Mouse (Mus musculus): Measurements from ENCODE around the gene E2f3. TPM values are rescaled to one million over a fixed set of nuclear protein-coding genes. Genes with fewer than 3 reads are reported as not detected.

The E2f3 gene
- 6.3 and 6.5 TPM in 2 replicates for polyA plus RNA-seq (2014; fragmentation: Nextera tagmentation; extraction: Ambion mirVana)

DNA sequence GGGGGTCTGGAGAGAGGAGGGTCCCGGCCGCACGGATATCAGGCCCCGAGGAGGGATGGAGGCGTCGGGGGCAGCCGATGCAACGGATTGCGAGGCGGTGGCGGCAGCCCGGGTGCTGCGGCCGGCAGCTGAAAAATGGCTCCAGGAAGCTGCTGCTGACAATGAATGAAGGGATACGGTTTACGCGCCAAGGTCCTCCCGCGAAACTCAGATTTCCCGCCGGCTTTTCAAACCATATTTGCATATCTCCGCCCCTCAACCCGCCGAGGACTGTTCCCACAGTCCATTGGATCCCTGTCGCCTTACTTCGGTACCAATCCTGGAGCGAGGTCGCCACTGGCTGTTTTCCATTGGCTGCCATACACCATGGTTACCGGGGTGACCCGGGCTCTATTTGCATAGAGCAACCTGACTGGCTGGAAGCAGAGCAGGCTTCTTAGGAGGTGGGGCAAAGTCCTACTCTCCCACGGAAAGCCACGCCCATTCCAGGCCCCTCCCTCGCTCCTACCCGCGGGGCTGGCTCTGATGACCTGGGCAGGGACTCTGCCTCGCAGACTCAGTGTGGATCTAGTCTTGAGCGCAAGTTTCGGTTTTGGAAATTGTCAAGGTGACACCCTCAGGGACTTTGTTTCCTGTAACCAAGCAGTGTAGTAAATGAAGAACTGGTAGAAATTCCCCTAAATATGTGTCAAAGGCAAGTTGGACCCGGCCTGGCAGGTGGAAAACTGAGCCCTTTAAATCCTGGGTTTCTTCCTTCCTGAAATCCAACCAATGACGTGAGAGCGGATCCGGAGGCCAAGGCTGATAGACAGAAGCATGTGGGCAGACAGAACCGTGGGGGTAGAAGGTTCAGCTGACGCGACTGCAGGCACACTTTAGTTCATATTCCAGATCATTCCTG lies at the start of gene E2f3:
E2f3 (minus strand) TSS at position 209 of the 901 bp plus-strand sequence.
- ATAC-seq, result peak; percentile 98
- Histone ChIP-seq H3K27ac (ENCODE audit: low read depth, low read length) (peak within 1 kb of the TSS; percentile 92), H3K4me1 (ENCODE audit: control insufficient read depth, insufficient read depth, low read length) (no peaks in the 10 kb centered on the region), H3K9me3 (replicated peaks; ENCODE audit: control insufficient read depth, low read length) (no peaks in the 10 kb centered on the region), H3K36me3 (ENCODE audit: control insufficient read depth, insufficient read depth, low read length) (no peaks in the 10 kb centered on the region), H3K27me3 (replicated peaks; ENCODE audit: control insufficient read depth, insufficient read depth, low read length) (no peaks in the 10 kb centered on the region), H3K9ac (ENCODE audit: low read length) (peak within 1 kb of the TSS; percentile 97), H3K4me2 (ENCODE audit: low read length) (peak within 1 kb of the TSS; percentile 97), H3K4me3 (ENCODE audit: low read depth, low read length) (peak within 1 kb of the TSS; percentile 95)
- under 1% methylated on average over 45 of the region's 45 CpGs for WGBS
- DNase-seq (ENCODE audit: low spot score), result peak; percentile 100

GRCm38 (mm10) chr13:30034540-30034939 lies 48.7 kb upstream of the E2f3 start:
- Histone ChIP-seq H3K4me2 (ENCODE audit: low read length) (no peak overlapping the region), H3K4me1 (ENCODE audit: control insufficient read depth, insufficient read depth, low read length) (no peaks in the 10 kb centered on the region), H3K27me3 (replicated peaks; ENCODE audit: control insufficient read depth, insufficient read depth, low read length) (no peaks in the 10 kb centered on the region), H3K27ac (ENCODE audit: low read depth, low read length) (no peak overlapping the region), H3K9me3 (replicated peaks; ENCODE audit: control insufficient read depth, low read length) (no peaks in the 10 kb centered on the region), H3K4me3 (ENCODE audit: low read depth, low read length) (no peak overlapping the region), H3K36me3 (ENCODE audit: control insufficient read depth, insufficient read depth, low read length) (no peaks in the 10 kb centered on the region), H3K9ac (ENCODE audit: low read length) (no peak overlapping the region)
- DNase-seq (ENCODE audit: low spot score) (no peak), ATAC-seq (no peak)
- 94% methylated on average over 5 of the region's 5 CpGs for WGBS

- no peak for ATAC-seq
- no peak for DNase-seq (ENCODE audit: low spot score)
- 86% methylated on average over 13 of the region's 13 CpGs for whole genome bisulfite sequencing
Measured at GRCm38 (mm10) chr13:30031684-30032335, 45.9 kb upstream of the E2f3 start.

GRCm38 (mm10) chr13:30027841-30028240 lies 42.0 kb upstream of the E2f3 start:
- no peak for DNase-seq (ENCODE audit: low spot score)
- Histone ChIP-seq H3K4me3 (ENCODE audit: low read depth, low read length) (no peak overlapping the region), H3K27ac (ENCODE audit: low read depth, low read length) (no peak overlapping the region), H3K36me3 (ENCODE audit: control insufficient read depth, insufficient read depth, low read length) (no peaks in the 10 kb centered on the region), H3K4me1 (ENCODE audit: control insufficient read depth, insufficient read depth, low read length) (no peaks in the 10 kb centered on the region), H3K27me3 (replicated peaks; ENCODE audit: control insufficient read depth, insufficient read depth, low read length) (no peaks in the 10 kb centered on the region), H3K9me3 (replicated peaks; ENCODE audit: control insufficient read depth, low read length) (no peaks in the 10 kb centered on the region), H3K4me2 (ENCODE audit: low read length) (no peak overlapping the region), H3K9ac (ENCODE audit: low read length) (no peak overlapping the region)
- no peak for ATAC-seq
- 83% methylated on average over 3 of the region's 3 CpGs for WGBS

More at GRCm38 (mm10) chr13:30031684-30032335, 45.9 kb upstream of the E2f3 start:
- no peaks in the 10 kb centered on the region for H3K36me3 ChIP-seq (ENCODE audit: control insufficient read depth, insufficient read depth, low read length)
- H3K4me3 ChIP-seq (ENCODE audit: low read depth, low read length), result no peak overlapping the region
- H3K4me1 ChIP-seq (ENCODE audit: control insufficient read depth, insufficient read depth, low read length), result no peaks in the 10 kb centered on the region
- no peaks in the 10 kb centered on the region for H3K27me3 ChIP-seq (replicated peaks; ENCODE audit: control insufficient read depth, insufficient read depth, low read length)
- H3K9ac ChIP-seq (ENCODE audit: low read length), result no peak overlapping the region
- H3K27ac ChIP-seq (ENCODE audit: low read depth, low read length), result no peak overlapping the region
- no peaks in the 10 kb centered on the region for H3K9me3 ChIP-seq (replicated peaks; ENCODE audit: control insufficient read depth, low read length)
- H3K4me2 ChIP-seq (ENCODE audit: low read length), result no peak overlapping the region

GRCm38 (mm10) chr13:30022487-30022886 lies 36.6 kb upstream of the E2f3 start:
- Histone ChIP-seq H3K9me3 (replicated peaks; ENCODE audit: control insufficient read depth, low read length) (no peaks in the 10 kb centered on the region), H3K36me3 (ENCODE audit: control insufficient read depth, insufficient read depth, low read length) (no peaks in the 10 kb centered on the region), H3K4me2 (ENCODE audit: low read length) (no peak overlapping the region), H3K4me3 (ENCODE audit: low read depth, low read length) (no peak overlapping the region), H3K27ac (ENCODE audit: low read depth, low read length) (no peak overlapping the region), H3K27me3 (replicated peaks; ENCODE audit: control insufficient read depth, insufficient read depth, low read length) (no peaks in the 10 kb centered on the region), H3K9ac (ENCODE audit: low read length) (no peak overlapping the region), H3K4me1 (ENCODE audit: control insufficient read depth, insufficient read depth, low read length) (no peaks in the 10 kb centered on the region)
- ATAC-seq, result no peak
- 71% methylated on average over 2 of the region's 2 CpGs for WGBS
- DNase-seq (ENCODE audit: low spot score), result no peak

GRCm38 (mm10) chr13:30018573-30018972 lies 32.7 kb upstream of the E2f3 start:
- no peak for ATAC-seq
- Histone ChIP-seq H3K4me2 (ENCODE audit: low read length) (no peak overlapping the region), H3K4me1 (ENCODE audit: control insufficient read depth, insufficient read depth, low read length) (no peaks in the 10 kb centered on the region), H3K9me3 (replicated peaks; ENCODE audit: control insufficient read depth, low read length) (no peaks in the 10 kb centered on the region), H3K9ac (ENCODE audit: low read length) (no peak overlapping the region), H3K27me3 (replicated peaks; ENCODE audit: control insufficient read depth, insufficient read depth, low read length) (no peaks in the 10 kb centered on the region), H3K27ac (ENCODE audit: low read depth, low read length) (no peak overlapping the region), H3K36me3 (ENCODE audit: control insufficient read depth, insufficient read depth, low read length) (no peaks in the 10 kb centered on the region), H3K4me3 (ENCODE audit: low read depth, low read length) (no peak overlapping the region)
- no peak for DNase-seq (ENCODE audit: low spot score)
- 74% methylated on average over 2 of the region's 2 CpGs for WGBS

DNA sequence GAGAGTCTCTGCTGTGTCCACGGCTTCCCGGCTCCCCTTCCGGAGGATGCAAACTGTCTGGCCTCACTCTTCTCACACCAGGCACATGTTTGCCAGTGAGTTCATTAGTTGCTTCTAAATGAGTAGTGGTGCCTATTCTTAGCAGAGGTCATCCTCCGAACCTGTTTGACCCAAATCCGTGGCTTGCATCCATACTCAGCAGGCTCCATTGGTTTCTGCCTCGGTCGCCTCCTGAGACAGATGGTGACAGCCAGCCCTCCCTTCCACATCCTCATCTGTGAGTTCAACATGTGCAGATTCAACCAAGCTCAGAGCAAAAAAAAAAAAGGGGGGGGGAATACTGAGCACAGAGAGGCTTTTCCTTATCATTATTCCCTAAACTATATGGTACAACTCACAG lies 31.7 kb upstream of the E2f3 start:
- Histone ChIP-seq H3K9ac (ENCODE audit: low read length) (no peak overlapping the region), H3K4me1 (ENCODE audit: control insufficient read depth, insufficient read depth, low read length) (no peaks in the 10 kb centered on the region), H3K4me2 (ENCODE audit: low read length) (no peak overlapping the region), H3K36me3 (ENCODE audit: control insufficient read depth, insufficient read depth, low read length) (no peaks in the 10 kb centered on the region), H3K27me3 (replicated peaks; ENCODE audit: control insufficient read depth, insufficient read depth, low read length) (no peaks in the 10 kb centered on the region), H3K4me3 (ENCODE audit: low read depth, low read length) (no peak overlapping the region), H3K27ac (ENCODE audit: low read depth, low read length) (no peak overlapping the region), H3K9me3 (replicated peaks; ENCODE audit: control insufficient read depth, low read length) (no peaks in the 10 kb centered on the region)
- ATAC-seq (no peak), DNase-seq (ENCODE audit: low spot score) (no peak)
- 89% methylated on average over 7 of the region's 7 CpGs for WGBS

DNA sequence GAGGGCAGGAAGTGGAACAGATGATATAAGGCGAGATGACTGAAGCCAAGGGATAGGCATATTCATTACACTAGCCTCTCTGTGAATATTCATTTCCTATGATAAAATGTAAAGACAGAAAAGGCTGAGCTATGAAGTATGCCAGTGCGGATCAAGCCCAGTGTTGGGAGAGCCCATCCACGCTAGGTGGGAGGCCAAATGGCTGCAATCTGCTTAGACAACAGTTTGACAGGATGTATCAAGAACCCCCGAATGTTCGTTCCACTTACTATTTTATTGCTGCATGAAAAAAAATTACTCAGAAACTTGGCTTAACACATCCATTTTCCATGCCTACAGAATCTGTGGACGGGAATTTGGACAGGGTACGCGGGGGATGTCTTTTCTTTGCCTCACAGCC lies 28.7 kb upstream of the E2f3 start:
- Histone ChIP-seq H3K36me3 (ENCODE audit: control insufficient read depth, insufficient read depth, low read length) (no peaks in the 10 kb centered on the region), H3K4me3 (ENCODE audit: low read depth, low read length) (no peak overlapping the region), H3K9ac (ENCODE audit: low read length) (no peak overlapping the region), H3K27me3 (replicated peaks; ENCODE audit: control insufficient read depth, insufficient read depth, low read length) (no peaks in the 10 kb centered on the region), H3K4me1 (ENCODE audit: control insufficient read depth, insufficient read depth, low read length) (no peaks in the 10 kb centered on the region), H3K4me2 (ENCODE audit: low read length) (no peak overlapping the region), H3K27ac (ENCODE audit: low read depth, low read length) (no peak overlapping the region), H3K9me3 (replicated peaks; ENCODE audit: control insufficient read depth, low read length) (no peaks in the 10 kb centered on the region)
- ATAC-seq, result no peak
- WGBS, result 94% methylated on average over 8 of the region's 8 CpGs
- no peak for DNase-seq (ENCODE audit: low spot score)

GRCm38 (mm10) chr13:30012226-30012625 lies 26.4 kb upstream of the E2f3 start:
- H3K9ac ChIP-seq (ENCODE audit: low read length), result no peak overlapping the region
- ATAC-seq (no peak), DNase-seq (ENCODE audit: low spot score) (no peak)
- no peak overlapping the region for H3K4me2 ChIP-seq (ENCODE audit: low read length)
- no peak overlapping the region for H3K27ac ChIP-seq (ENCODE audit: low read depth, low read length)
- no peaks in the 10 kb centered on the region for H3K27me3 ChIP-seq (replicated peaks; ENCODE audit: control insufficient read depth, insufficient read depth, low read length)
- H3K4me1 ChIP-seq (ENCODE audit: control insufficient read depth, insufficient read depth, low read length), result no peaks in the 10 kb centered on the region
- 83% methylated on average over 6 of the region's 6 CpGs for WGBS
- H3K36me3 ChIP-seq (ENCODE audit: control insufficient read depth, insufficient read depth, low read length), result no peaks in the 10 kb centered on the region
- no peaks in the 10 kb centered on the region for H3K9me3 ChIP-seq (replicated peaks; ENCODE audit: control insufficient read depth, low read length)
- H3K4me3 ChIP-seq (ENCODE audit: low read depth, low read length), result no peak overlapping the region

All from forebrain, embryonic 14.5 days (tissue).